Mouse (Mus musculus): Measurements from ENCODE around the gene Immp2l. TPM values are rescaled to one million over a fixed set of nuclear protein-coding genes. Genes with fewer than 3 reads are reported as not detected.

Gene Immp2l
- total and polyA plus RNA-seq, 3 experiments: 20.1 to 30.3 (median 23.1) TPM

GRCm38 (mm10) chr12:41274136-41274535 lies 250.2 kb downstream of the Immp2l start:
- no peak for TF ChIP-seq EP300 (IDR thresholded peaks at IDR 0.05; ENCODE audit: insufficient read depth, low read depth, low read length)
- no peak for TF ChIP-seq POLR2A (IDR thresholded peaks at IDR 0.05; ENCODE audit: insufficient read depth, low read depth, low read length)
- TF ChIP-seq CTCF (IDR thresholded peaks at IDR 0.05): no peak
- no peak overlapping the region for H3K27ac ChIP-seq
- no peaks in the 10 kb centered on the region for H3K27me3 ChIP-seq (ENCODE audit: control insufficient read depth, insufficient read depth, low read length)
- 60% methylated on average over 8 of the region's 8 CpGs for WGBS
- no peak for DNase-seq
- H3K4me3 ChIP-seq: no peak overlapping the region
- intact Hi-C loops (cut with DNase I): no loop called here
- no peaks in the 10 kb centered on the region for H3K36me3 ChIP-seq (ENCODE audit: control insufficient read depth, insufficient read depth, low read length)
- no peaks in the 10 kb centered on the region for H3K79me2 ChIP-seq (replicated peaks; ENCODE audit: control insufficient read depth, insufficient read depth, low read length)
- H3K4me1 ChIP-seq (ENCODE audit: control insufficient read depth, insufficient read depth, low read length): no peaks in the 10 kb centered on the region; the same call in 1 of the 2 replicates
- H3K9ac ChIP-seq (ENCODE audit: low read depth, low read length): no peak overlapping the region

GRCm38 (mm10) chr12:41275361-41275760 lies 251.5 kb downstream of the Immp2l start:
- 4% methylated on average over 3 of the region's 3 CpGs for WGBS
- Histone ChIP-seq H3K27me3 (ENCODE audit: control insufficient read depth, insufficient read depth, low read length) (no peaks in the 10 kb centered on the region), H3K27ac (no peak overlapping the region), H3K4me1 (ENCODE audit: control insufficient read depth, insufficient read depth, low read length) (no peaks in the 10 kb centered on the region; the same call in 1 of the 2 replicates), H3K9ac (ENCODE audit: low read depth, low read length) (no peak overlapping the region), H3K79me2 (replicated peaks; ENCODE audit: control insufficient read depth, insufficient read depth, low read length) (no peaks in the 10 kb centered on the region), H3K36me3 (ENCODE audit: control insufficient read depth, insufficient read depth, low read length) (no peaks in the 10 kb centered on the region), H3K4me3 (no peak overlapping the region)
- TF ChIP-seq EP300 (IDR thresholded peaks at IDR 0.05; ENCODE audit: insufficient read depth, low read depth, low read length) (no peak), CTCF (IDR thresholded peaks at IDR 0.05) (no peak), POLR2A (IDR thresholded peaks at IDR 0.05; ENCODE audit: insufficient read depth, low read depth, low read length) (no peak)
- intact Hi-C loops (cut with DNase I): no loop called here
- no peak for DNase-seq

GRCm38 (mm10) chr12:41277896-41278295 lies 254.0 kb downstream of the Immp2l start:
- intact Hi-C loops (cut with DNase I): no loop called here
- H3K4me1 ChIP-seq (ENCODE audit: control insufficient read depth, insufficient read depth, low read length): no peaks in the 10 kb centered on the region; the same call in 1 of the 2 replicates
- DNase-seq: no peak
- no peak overlapping the region for H3K27ac ChIP-seq
- H3K36me3 ChIP-seq (ENCODE audit: control insufficient read depth, insufficient read depth, low read length): no peaks in the 10 kb centered on the region
- no peak overlapping the region for H3K4me3 ChIP-seq
- no peak overlapping the region for H3K9ac ChIP-seq (ENCODE audit: low read depth, low read length)
- H3K27me3 ChIP-seq (ENCODE audit: control insufficient read depth, insufficient read depth, low read length): no peaks in the 10 kb centered on the region
- TF ChIP-seq CTCF (IDR thresholded peaks at IDR 0.05) (no peak), POLR2A (IDR thresholded peaks at IDR 0.05; ENCODE audit: insufficient read depth, low read depth, low read length) (no peak), EP300 (IDR thresholded peaks at IDR 0.05; ENCODE audit: insufficient read depth, low read depth, low read length) (no peak)
- H3K79me2 ChIP-seq (replicated peaks; ENCODE audit: control insufficient read depth, insufficient read depth, low read length): no peaks in the 10 kb centered on the region
- WGBS: 74% methylated on average over 1 of the region's 1 CpGs

- no peaks in the 10 kb centered on the region for H3K4me1 ChIP-seq (ENCODE audit: control insufficient read depth, insufficient read depth, low read length)
- WGBS: 92% methylated on average over 3 of the region's 3 CpGs
- intact Hi-C loops (cut with DNase I): no loop called here
- H3K27me3 ChIP-seq (ENCODE audit: control insufficient read depth, insufficient read depth, low read length): no peaks in the 10 kb centered on the region
- DNase-seq: no peak
- H3K79me2 ChIP-seq (replicated peaks; ENCODE audit: control insufficient read depth, insufficient read depth, low read length): no peaks in the 10 kb centered on the region
- no peak overlapping the region for H3K9ac ChIP-seq (ENCODE audit: low read depth, low read length)
- H3K27ac ChIP-seq: no peak overlapping the region
- H3K4me3 ChIP-seq: no peak overlapping the region
- H3K36me3 ChIP-seq (ENCODE audit: control insufficient read depth, insufficient read depth, low read length): no peaks in the 10 kb centered on the region
- TF ChIP-seq EP300 (IDR thresholded peaks at IDR 0.05; ENCODE audit: insufficient read depth, low read depth, low read length): no peak
- TF ChIP-seq POLR2A (IDR thresholded peaks at IDR 0.05; ENCODE audit: insufficient read depth, low read depth, low read length): no peak
- no peak for TF ChIP-seq CTCF (IDR thresholded peaks at IDR 0.05)
Measured at GRCm38 (mm10) chr12:41289047-41289446, 265.2 kb downstream of the Immp2l start.

- H3K27ac ChIP-seq: no peak overlapping the region
- TF ChIP-seq POLR2A (IDR thresholded peaks at IDR 0.05; ENCODE audit: insufficient read depth, low read depth, low read length): no peak
- no peak for TF ChIP-seq CTCF (IDR thresholded peaks at IDR 0.05)
- no peak for TF ChIP-seq EP300 (IDR thresholded peaks at IDR 0.05; ENCODE audit: insufficient read depth, low read depth, low read length)
- 80% methylated on average over 3 of the region's 3 CpGs for WGBS
- intact Hi-C loops (cut with DNase I): no loop called here
- no peak for DNase-seq
- no peaks in the 10 kb centered on the region for H3K4me1 ChIP-seq (ENCODE audit: control insufficient read depth, insufficient read depth, low read length)
- no peak overlapping the region for H3K4me3 ChIP-seq
- no peaks in the 10 kb centered on the region for H3K79me2 ChIP-seq (replicated peaks; ENCODE audit: control insufficient read depth, insufficient read depth, low read length)
- H3K36me3 ChIP-seq (ENCODE audit: control insufficient read depth, insufficient read depth, low read length): no peaks in the 10 kb centered on the region
- no peaks in the 10 kb centered on the region for H3K27me3 ChIP-seq (ENCODE audit: control insufficient read depth, insufficient read depth, low read length)
- no peak overlapping the region for H3K9ac ChIP-seq (ENCODE audit: low read depth, low read length)
Measured at GRCm38 (mm10) chr12:41307015-41307414, 283.1 kb downstream of the Immp2l start.

- H3K27ac ChIP-seq: no peak overlapping the region
- no peak for DNase-seq
- no peaks in the 10 kb centered on the region for H3K79me2 ChIP-seq (replicated peaks; ENCODE audit: control insufficient read depth, insufficient read depth, low read length)
- WGBS: 89% methylated on average over 6 of the region's 6 CpGs
- H3K9ac ChIP-seq (ENCODE audit: low read depth, low read length): no peak overlapping the region
- TF ChIP-seq CTCF (IDR thresholded peaks at IDR 0.05): no peak
- no peaks in the 10 kb centered on the region for H3K27me3 ChIP-seq (ENCODE audit: control insufficient read depth, insufficient read depth, low read length)
- no peaks in the 10 kb centered on the region for H3K36me3 ChIP-seq (ENCODE audit: control insufficient read depth, insufficient read depth, low read length)
- no peak overlapping the region for H3K4me3 ChIP-seq
- intact Hi-C loops (cut with DNase I): no loop called here
- no peaks in the 10 kb centered on the region for H3K4me1 ChIP-seq (ENCODE audit: control insufficient read depth, insufficient read depth, low read length)
Measured at GRCm38 (mm10) chr12:41308726-41309680, 285.1 kb downstream of the Immp2l start.

All from heart, adult 2 months (tissue).